ENCODE assay signal across 8 mouse cellular contexts in the genomic region with DNA sequence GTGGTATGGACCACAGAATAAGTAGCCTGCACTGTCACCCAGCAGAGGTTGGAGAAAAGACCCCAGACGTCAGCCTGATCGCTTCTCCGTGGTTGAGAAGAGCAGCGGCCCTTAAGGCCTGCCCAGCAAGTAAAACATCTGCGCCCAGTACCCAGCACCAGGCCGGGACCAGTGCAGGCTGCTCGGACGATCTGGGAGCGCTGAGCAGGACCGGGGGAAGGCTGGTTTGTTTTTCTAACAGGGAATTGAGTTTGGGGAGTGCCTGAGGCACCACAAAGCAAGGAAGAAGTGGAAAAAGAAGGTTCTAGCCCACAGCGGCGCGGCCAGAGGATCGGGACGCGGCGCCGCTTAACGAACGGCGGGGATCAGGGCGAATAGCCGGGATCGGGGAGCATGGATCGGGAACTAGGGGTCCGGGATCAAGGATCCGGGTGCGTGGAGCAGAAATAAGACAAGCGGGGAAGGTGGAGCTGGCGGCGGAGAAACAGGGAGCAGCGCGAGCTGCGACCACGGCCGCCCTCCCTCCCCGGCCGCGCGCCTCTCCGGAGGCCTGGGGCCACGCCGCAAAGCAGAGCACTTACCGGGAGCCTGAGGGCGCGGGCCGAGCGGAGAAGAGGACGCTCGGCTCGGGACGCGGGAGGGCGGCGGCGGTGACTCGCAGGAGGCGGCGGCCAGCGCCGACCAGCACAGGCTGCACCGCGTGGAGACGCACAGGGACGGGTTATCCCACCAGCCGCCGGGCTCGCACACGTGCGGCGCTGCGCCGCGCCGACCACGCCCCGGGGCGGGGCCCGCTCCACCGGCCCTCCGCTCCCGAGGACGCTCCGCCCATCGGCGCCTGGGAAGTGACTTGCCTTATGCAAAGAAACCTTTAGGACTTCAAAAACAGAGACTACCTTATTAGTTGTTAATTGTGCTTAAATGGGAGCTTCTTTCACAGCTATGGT. TPM values are rescaled to one million over a fixed set of nuclear protein-coding genes. Genes with fewer than 3 reads are reported as not detected.
A peak's percentile ranks its signal among the peaks of the same experiment; 100 is the strongest.
DNase-seq lines count a peak whose midpoint lies in the region; ATAC-seq and TF ChIP-seq lines count a peak whose summit lies in the region.

A gene (minus strand): TSS at position 781 of the 947 bp plus-strand sequence.

- H3K9ac ChIP-seq in ES-E14 (ENCODE audit: insufficient read depth, low read depth, low read length, poor library complexity, severe bottlenecking), result peak within 1 kb of the TSS; percentile 95
- peak within 1 kb of the TSS; percentile 81 for H3K9ac ChIP-seq in forebrain, embryonic 13.5 days
- peak within 1 kb of the TSS; percentile 77 for H3K9ac ChIP-seq in neural tube, embryonic 14.5 days (replicated peaks; ENCODE audit: low read depth, low read length)

- H3K4me2 ChIP-seq in forebrain, embryonic 13.5 days, result peak within 1 kb of the TSS; percentile 84
- H3K4me2 ChIP-seq in neural tube, embryonic 14.5 days (ENCODE audit: low read depth, low read length), result peak within 1 kb of the TSS; percentile 66

- H3K27ac ChIP-seq in ES-E14 (ENCODE audit: insufficient read depth, low read depth, low read length, poor library complexity, severe bottlenecking), result no peak within 1 kb of the TSS
- H3K27ac ChIP-seq in forebrain, embryonic 13.5 days, result no peak within 1 kb of the TSS
- H3K27ac ChIP-seq in neural tube, embryonic 14.5 days (ENCODE audit: low read depth, low read length), result peak within 1 kb of the TSS; percentile 49; the same call in 1 of the 2 replicates
- peak within 1 kb of the TSS; percentile 57; the same call in 1 of the 2 replicates for H3K27ac ChIP-seq in testis, adult 2 months (ENCODE audit: control insufficient read depth, insufficient read depth, low read depth, low read length)

- H3K9me3 ChIP-seq in ES-E14 (ENCODE audit: control insufficient read depth, insufficient read depth, low read depth, low read length), result no peaks in the 10 kb centered on the region
- no peaks in the 10 kb centered on the region; the same call in 1 of the 2 replicates for H3K9me3 ChIP-seq in forebrain, embryonic 13.5 days (replicated peaks)
- H3K9me3 ChIP-seq in neural tube, embryonic 14.5 days (ENCODE audit: control insufficient read depth, low read length), result no peaks in the 10 kb centered on the region

- H3K36me3 ChIP-seq in ES-E14 (ENCODE audit: control insufficient read depth, insufficient read depth, low read length, poor library complexity, severe bottlenecking), result no peaks in the 10 kb centered on the region
- H3K36me3 ChIP-seq in forebrain, embryonic 13.5 days (ENCODE audit: poor library complexity, severe bottlenecking), result no peaks in the 10 kb centered on the region
- H3K36me3 ChIP-seq in neural tube, embryonic 14.5 days (ENCODE audit: control insufficient read depth, insufficient read depth, low read length), result no peaks in the 10 kb centered on the region
- H3K36me3 ChIP-seq in testis, adult 2 months (ENCODE audit: control insufficient read depth, insufficient read depth, low read length), result no peaks in the 10 kb centered on the region

- intact Hi-C loops in heart, postnatal 10 days (cut with DNase I), result no loop called here

- peak; percentile 70 for DNase-seq in ES-E14 (ENCODE audit: low read depth, low spot score)
- peak; percentile 89 to 90 for DNase-seq in heart, postnatal 10 days
- DNase-seq in kidney, postnatal 4 days, result peak; percentile 90 to 94
- DNase-seq in lung, adult 18-20 months, result peak; percentile 84 to 89

- ATAC-seq in cerebellum, adult (ENCODE audit: insufficient number of reproducible peaks, low FRiP score, low TSS enrichment), result peak; percentile 84
- ATAC-seq in forebrain, embryonic 13.5 days, result peak; percentile 95
- peak; percentile 94 for ATAC-seq in neural tube, embryonic 14.5 days (ENCODE audit: low read depth)

- peak within 1 kb of the TSS; percentile 89 to 96 for H3K4me3 ChIP-seq in ES-E14 (ENCODE audit: insufficient read depth in 1 of 2, low read depth in 1 of 2, low read length in 2 of 2, poor library complexity in 1 of 2, severe bottlenecking in 1 of 2)
- H3K4me3 ChIP-seq in forebrain, embryonic 13.5 days, result peak within 1 kb of the TSS; percentile 89
- H3K4me3 ChIP-seq in neural tube, embryonic 14.5 days (ENCODE audit: low read depth, low read length), result peak within 1 kb of the TSS; percentile 80
- peak within 1 kb of the TSS; percentile 93 for H3K4me3 ChIP-seq in testis, adult 2 months (ENCODE audit: control insufficient read depth, low read depth, low read length)

- WGBS in forebrain, embryonic 13.5 days, result under 1% methylated on average over 82 of the region's 86 CpGs
- under 1% methylated on average over 70 of the region's 86 CpGs for WGBS in neural tube, embryonic 14.5 days

- H3K4me1 ChIP-seq in ES-E14 (ENCODE audit: control insufficient read depth in 2 of 2, insufficient read depth in 2 of 2, low read length in 2 of 2, poor library complexity in 1 of 2), result peaks cover 2 to 5% of the 10 kb centered on the region in 2 experiments; a peak in 1 of 4 replicates
- peaks cover 23% of the 10 kb centered on the region for H3K4me1 ChIP-seq in forebrain, embryonic 13.5 days
- peaks cover 2% of the 10 kb centered on the region for H3K4me1 ChIP-seq in neural tube, embryonic 14.5 days (ENCODE audit: control insufficient read depth, insufficient read depth, low read length)
- H3K4me1 ChIP-seq in testis, adult 2 months (ENCODE audit: control insufficient read depth, insufficient read depth, low read length), result peaks cover 3% of the 10 kb centered on the region

- H3K27me3 ChIP-seq in forebrain, embryonic 13.5 days, result no peaks in the 10 kb centered on the region
- no peaks in the 10 kb centered on the region for H3K27me3 ChIP-seq in neural tube, embryonic 14.5 days (ENCODE audit: control insufficient read depth, insufficient read depth, low read length)
- H3K27me3 ChIP-seq in testis, adult 2 months (ENCODE audit: control insufficient read depth, insufficient read depth, low read length), result no peaks in the 10 kb centered on the region

- TF ChIP-seq CTCF in testis, adult 2 months (IDR thresholded peaks at IDR 0.05; ENCODE audit: control insufficient read depth, insufficient read depth, insufficient replicate concordance, low read depth, low read length), result no peak

- peak; percentile 73 for TF ChIP-seq POLR2A in testis, adult 2 months (IDR thresholded peaks at IDR 0.05; ENCODE audit: control insufficient read depth, low read depth, low read length)

- in situ Hi-C loops in ES-E14 (cut with MboI; ENCODE audit: low sequenced_read_pairs in 2 of 2, unreplicated experiment in 2 of 2), result no loop called here

TF ChIP-seq in ES-E14, 5 proteins besides CTCF, POLR2A, EP300 and RAD21:
- no peak for TF ChIP-seq ZC3H11A (IDR thresholded peaks at IDR 0.05; ENCODE audit: borderline replicate concordance, low read depth, low read length)
- TF ChIP-seq CHD2 (IDR thresholded peaks at IDR 0.05; ENCODE audit: low read depth, low read length), result no peak
- no peak for TF ChIP-seq ZNF384 (IDR thresholded peaks at IDR 0.05; ENCODE audit: low read depth, low read length)
- no peak for TF ChIP-seq MAFK (IDR thresholded peaks at IDR 0.05; ENCODE audit: insufficient read depth, low read depth, low read length)
- TF ChIP-seq HCFC1 (IDR thresholded peaks at IDR 0.05; ENCODE audit: borderline replicate concordance, insufficient read depth, low read length), result peak; percentile 63; the same call in 1 of the 2 replicates
TF ChIP-seq in ES-E14: peak in this region for 1.

RNA-seq across cellular contexts. Expression of the gene that starts here (rescaled TPM):
- total RNA-seq in ES-E14 (2012; rRNA removed), result 26.5 and 33.2 TPM in 2 replicates
- 19.8 and 21.5 TPM in 2 replicates for polyA plus RNA-seq in forebrain, embryonic 13.5 days (2015; fragmentation: Nextera tagmentation; extraction: Ambion mirVana)
- 10 to 100 TPM; 12.2 to 13.8 TPM for total RNA-seq in heart, postnatal 10 days (2021)
- 19.1 and 22.4 TPM in 2 replicates for polyA plus RNA-seq in neural tube, embryonic 14.5 days (2014; fragmentation: Nextera tagmentation; extraction: Ambion mirVana)
- polyA plus RNA-seq in testis, adult 2 months (2012; rRNA removed), result 4.4 and 5.2 TPM in 2 replicates

Comparison
In these comparisons a context has a peak if more than half of its experiments do, and no peak if none do; other contexts are left out.
1. H3K27ac ChIP-seq: peak in neural tube, embryonic 14.5 days (single experiment) and testis, adult 2 months (single experiment); none in ES-E14 (single experiment) and forebrain, embryonic 13.5 days (single experiment).
2. Peak in every context shown above with its lines, with median percentiles within 50 percentile points of each other: DNase-seq, H3K4me3 ChIP-seq, H3K9ac ChIP-seq and ATAC-seq.